Comparison of ENCODE assay signal across 8 mouse cellular contexts in genomic region chr7:15948381-15948941, GRCm38 (mm10). TPM values are rescaled to one million over a fixed set of nuclear protein-coding genes. Genes with fewer than 3 reads are reported as not detected.
DNase-seq lines count a peak whose midpoint lies in the region; ATAC-seq and TF ChIP-seq lines count a peak whose summit lies in the region.

No protein-coding gene starts in this region.

- ATAC-seq in forebrain, embryonic 13.5 days = peak; percentile 6; the same call in 1 of the 2 replicates
- peak; percentile 16; the same call in 1 of the 2 replicates for ATAC-seq in neural tube, embryonic 14.5 days (ENCODE audit: low read depth)

- TF ChIP-seq CTCF in testis, adult 2 months (IDR thresholded peaks at IDR 0.05; ENCODE audit: control insufficient read depth, insufficient read depth, insufficient replicate concordance, low read depth, low read length) = peak; percentile 71; the same call in 1 of the 2 replicates

- peak overlapping the region; percentile 45; the same call in 1 of the 2 replicates for H3K9ac ChIP-seq in ES-E14 (ENCODE audit: insufficient read depth, low read depth, low read length, poor library complexity, severe bottlenecking)
- peak overlapping the region; percentile 45; the same call in 1 of the 2 replicates for H3K9ac ChIP-seq in forebrain, embryonic 13.5 days
- 0 out of 2 replicates have a peak overlapping the region, but pooled peaks have one; percentile 16 for H3K9ac ChIP-seq in neural tube, embryonic 14.5 days (replicated peaks; ENCODE audit: low read depth, low read length)

- intact Hi-C loops in heart, postnatal 14 days (cut with DNase I) = loop anchor here (1.0 kb wide), 1 partner anchor 19 kb away; the partner anchor contains the start of gene Ehd2

- H3K4me1 ChIP-seq in ES-E14 (ENCODE audit: control insufficient read depth in 2 of 2, insufficient read depth in 2 of 2, low read length in 2 of 2, poor library complexity in 1 of 2) = peaks cover 2 to 18% of the 10 kb centered on the region in 2 experiments; a peak in 3 of 4 replicates
- peaks cover 19% of the 10 kb centered on the region for H3K4me1 ChIP-seq in forebrain, embryonic 13.5 days
- peaks cover 13% of the 10 kb centered on the region for H3K4me1 ChIP-seq in neural tube, embryonic 14.5 days (ENCODE audit: control insufficient read depth, insufficient read depth, low read length)
- H3K4me1 ChIP-seq in testis, adult 2 months (ENCODE audit: control insufficient read depth, insufficient read depth, low read length) = peaks cover 10% of the 10 kb centered on the region

- 0 out of 2 replicates have a peak, but pooled peaks have one; percentile 15 for TF ChIP-seq POLR2A in testis, adult 2 months (IDR thresholded peaks at IDR 0.05; ENCODE audit: control insufficient read depth, low read depth, low read length)

- H3K9me3 ChIP-seq in ES-E14 (ENCODE audit: control insufficient read depth, insufficient read depth, low read depth, low read length) = no peaks in the 10 kb centered on the region
- no peaks in the 10 kb centered on the region; the same call in 1 of the 2 replicates for H3K9me3 ChIP-seq in forebrain, embryonic 13.5 days (replicated peaks)
- H3K9me3 ChIP-seq in neural tube, embryonic 14.5 days (ENCODE audit: control insufficient read depth, low read length) = no peaks in the 10 kb centered on the region

- in situ Hi-C loops in ES-E14 (cut with MboI; ENCODE audit: low sequenced_read_pairs in 2 of 2, unreplicated experiment in 2 of 2) = no loop called here

- no peaks in the 10 kb centered on the region for H3K27me3 ChIP-seq in forebrain, embryonic 13.5 days
- H3K27me3 ChIP-seq in neural tube, embryonic 14.5 days (ENCODE audit: control insufficient read depth, insufficient read depth, low read length) = no peaks in the 10 kb centered on the region
- no peaks in the 10 kb centered on the region for H3K27me3 ChIP-seq in testis, adult 2 months (ENCODE audit: control insufficient read depth, insufficient read depth, low read length)

- peaks cover 10% of the 10 kb centered on the region for H3K36me3 ChIP-seq in ES-E14 (ENCODE audit: control insufficient read depth, insufficient read depth, low read length, poor library complexity, severe bottlenecking)
- peaks cover 10% of the 10 kb centered on the region for H3K36me3 ChIP-seq in forebrain, embryonic 13.5 days (ENCODE audit: poor library complexity, severe bottlenecking)
- peaks cover 4% of the 10 kb centered on the region for H3K36me3 ChIP-seq in neural tube, embryonic 14.5 days (ENCODE audit: control insufficient read depth, insufficient read depth, low read length)
- no peaks in the 10 kb centered on the region; the same call in 1 of the 2 replicates for H3K36me3 ChIP-seq in testis, adult 2 months (ENCODE audit: control insufficient read depth, insufficient read depth, low read length)

- 6% methylated on average over 23 of the region's 23 CpGs for WGBS in forebrain, embryonic 13.5 days
- WGBS in large intestine, adult 2 months = under 1% methylated on average over 23 of the region's 23 CpGs
- 7% methylated on average over 23 of the region's 23 CpGs for WGBS in neural tube, embryonic 14.5 days

- peak; percentile 86 for DNase-seq in ES-E14 (ENCODE audit: low read depth, low spot score)
- peak; percentile 79 for DNase-seq in cerebellum, adult 11 months
- peak; percentile 92 for DNase-seq in heart, postnatal 14 days
- DNase-seq in large intestine, adult 2 months (ENCODE audit: low read depth, low spot score) = peak; percentile 70
- peak; percentile 90 to 92 for DNase-seq in lung, adult 18-20 months

- no peak overlapping the region for H3K27ac ChIP-seq in ES-E14 (ENCODE audit: insufficient read depth, low read depth, low read length, poor library complexity, severe bottlenecking)
- H3K27ac ChIP-seq in forebrain, embryonic 13.5 days = no peak overlapping the region
- H3K27ac ChIP-seq in neural tube, embryonic 14.5 days (ENCODE audit: low read depth, low read length) = no peak overlapping the region
- no peak overlapping the region for H3K27ac ChIP-seq in testis, adult 2 months (ENCODE audit: control insufficient read depth, insufficient read depth, low read depth, low read length)

- peak overlapping the region; percentile 41 to 63 for H3K4me3 ChIP-seq in ES-E14 (ENCODE audit: insufficient read depth in 1 of 2, low read depth in 1 of 2, low read length in 2 of 2, poor library complexity in 1 of 2, severe bottlenecking in 1 of 2)
- H3K4me3 ChIP-seq in forebrain, embryonic 13.5 days = peak overlapping the region; percentile 7; the same call in 1 of the 2 replicates
- H3K4me3 ChIP-seq in neural tube, embryonic 14.5 days (ENCODE audit: low read depth, low read length) = no peak overlapping the region; the same call in 1 of the 2 replicates
- H3K4me3 ChIP-seq in testis, adult 2 months (ENCODE audit: control insufficient read depth, low read depth, low read length) = peak overlapping the region; percentile 68

- H3K4me2 ChIP-seq in forebrain, embryonic 13.5 days = peak overlapping the region; percentile 47
- peak overlapping the region; percentile 34 for H3K4me2 ChIP-seq in neural tube, embryonic 14.5 days (ENCODE audit: low read depth, low read length)

TF ChIP-seq in ES-E14, 5 proteins besides CTCF, POLR2A, EP300 and RAD21:
- TF ChIP-seq CHD2 (IDR thresholded peaks at IDR 0.05; ENCODE audit: low read depth, low read length) (no peak), ZNF384 (IDR thresholded peaks at IDR 0.05; ENCODE audit: low read depth, low read length) (no peak), MAFK (IDR thresholded peaks at IDR 0.05; ENCODE audit: insufficient read depth, low read depth, low read length) (no peak), HCFC1 (IDR thresholded peaks at IDR 0.05; ENCODE audit: borderline replicate concordance, insufficient read depth, low read length) (peak; percentile 32; the same call in 1 of the 2 replicates), ZC3H11A (IDR thresholded peaks at IDR 0.05; ENCODE audit: borderline replicate concordance, low read depth, low read length) (peak; percentile 16; the same call in 1 of the 2 replicates)

RNA-seq across cellular contexts. Expression of gene Nop53, which starts 2.6 kb away (rescaled TPM):
- total RNA-seq in ES-E14 (2012; rRNA removed) = 212 and 220 TPM in 2 replicates
- 150 and 152 TPM in 2 replicates for polyA plus RNA-seq in forebrain, embryonic 13.5 days (2015; fragmentation: Nextera tagmentation; extraction: Ambion mirVana)
- total RNA-seq in heart, postnatal 14 days (2021) = 100 to 1,000 TPM; 129 to 137 TPM
- 80.5 and 94.6 TPM in 2 replicates for polyA plus RNA-seq in large intestine, adult 2 months (2012; rRNA removed)
- polyA plus RNA-seq in neural tube, embryonic 14.5 days (2014; fragmentation: Nextera tagmentation; extraction: Ambion mirVana) = 99.9 and 122 TPM in 2 replicates
- 57.2 and 81.1 TPM in 2 replicates for polyA plus RNA-seq in testis, adult 2 months (2012; rRNA removed)

RNA-seq across cellular contexts. Expression of gene Ehd2, which starts 18.9 kb away (rescaled TPM):
- 3.8 and 6.8 TPM in 2 replicates for total RNA-seq in ES-E14 (2012; rRNA removed)
- polyA plus RNA-seq in forebrain, embryonic 13.5 days (2015; fragmentation: Nextera tagmentation; extraction: Ambion mirVana) = 3.6 and 4.4 TPM in 2 replicates
- 100 to 1,000 TPM; 172 to 182 TPM for total RNA-seq in heart, postnatal 14 days (2021)
- 19.7 and 23.4 TPM in 2 replicates for polyA plus RNA-seq in large intestine, adult 2 months (2012; rRNA removed)
- 3.2 and 5.5 TPM in 2 replicates for polyA plus RNA-seq in neural tube, embryonic 14.5 days (2014; fragmentation: Nextera tagmentation; extraction: Ambion mirVana)
- 3.0 and 3.5 TPM in 2 replicates for polyA plus RNA-seq in testis, adult 2 months (2012; rRNA removed)

RNA-seq across cellular contexts. Expression of gene Selenow, which starts 26.3 kb away (rescaled TPM):
- 36.3 and 54.0 TPM in 2 replicates for total RNA-seq in ES-E14 (2012; rRNA removed)
- polyA plus RNA-seq in forebrain, embryonic 13.5 days (2015; fragmentation: Nextera tagmentation; extraction: Ambion mirVana) = 1,237 and 1,357 TPM in 2 replicates
- 100 to 1,000 TPM; 149 to 162 TPM for total RNA-seq in heart, postnatal 14 days (2021)
- 228 and 286 TPM in 2 replicates for polyA plus RNA-seq in large intestine, adult 2 months (2012; rRNA removed)
- 1,481 and 1,546 TPM in 2 replicates for polyA plus RNA-seq in neural tube, embryonic 14.5 days (2014; fragmentation: Nextera tagmentation; extraction: Ambion mirVana)
- polyA plus RNA-seq in testis, adult 2 months (2012; rRNA removed) = 409 and 443 TPM in 2 replicates
